Mouse (Mus musculus) E14TG2a.4 (cell line): Measurements from ENCODE around the gene Mgat5b.

Experiments
- CTCF ChIP-seq: conservative IDR thresholded peaks from 2 replicates; pipeline ENCODE4 v1.5.1; 2014; ENCODE audit warnings: low read length
- NANOG ChIP-seq: IDR thresholded peaks from 2 replicates; pipeline ENCODE4 v1.6.1; 2014; ENCODE audit warnings: borderline replicate concordance, low read length, mixed read lengths
- POU5F1 ChIP-seq: IDR thresholded peaks from 2 replicates; pipeline ENCODE4 v1.6.1; 2014; ENCODE audit warnings: low read length, borderline replicate concordance

DNA sequence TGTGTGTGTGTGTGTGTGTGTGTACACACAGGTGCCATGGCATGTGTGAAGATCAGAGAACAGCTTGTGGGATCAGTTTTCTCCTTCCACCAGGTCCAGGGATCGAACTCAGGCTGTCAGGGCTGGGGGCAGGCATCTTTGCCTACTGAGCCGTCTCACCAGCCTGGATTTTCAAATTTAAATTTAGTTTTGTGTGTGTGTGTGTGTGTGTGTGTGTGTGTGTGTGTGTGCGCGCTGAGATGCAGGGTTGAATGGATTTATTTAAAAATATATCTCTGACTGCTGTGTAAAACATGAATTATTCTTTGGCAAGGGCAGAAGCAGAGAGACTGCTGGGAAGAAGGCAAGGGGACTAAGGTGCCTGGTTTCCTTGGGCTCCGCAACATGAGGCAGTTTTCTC lies 16.2 kb downstream of the Mgat5b start:
- TF ChIP-seq CTCF (no peak), NANOG (no peak), POU5F1 (no peak)
